15 mouse cellular contexts compared by ENCODE assay signal in the genomic region with DNA sequence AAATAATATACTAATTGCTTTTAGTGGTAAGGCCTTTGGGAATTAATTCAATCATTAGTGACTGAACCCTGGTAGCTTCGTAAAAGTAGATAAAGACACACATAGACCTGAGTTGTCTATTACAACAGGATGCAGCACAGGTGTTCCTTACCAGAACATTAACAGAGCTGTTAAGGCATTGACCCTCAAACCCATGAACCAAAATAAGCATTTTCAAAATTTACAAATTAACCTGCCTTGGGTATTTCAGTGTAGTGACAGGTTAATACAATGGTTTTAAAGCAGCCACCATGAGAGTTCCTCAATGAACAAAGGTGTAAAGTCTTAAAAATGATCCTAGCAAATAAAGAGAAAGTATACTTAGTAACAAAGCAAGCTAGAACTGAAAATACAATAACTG.
"Had no signal": no experiment of that assay in that cellular context is flagged by ENCODE, and none has a peak within 500 bp of the region (broad histone marks: within the 10 kb centered on the region; RNA-seq: fewer than 3 reads in every experiment).

No protein-coding gene starts in this region.

- H3K27me3 ChIP-seq: limb, embryonic 12.5 days; midbrain, embryonic 12.5 days; neural tube, embryonic 13.5 days; stomach, embryonic 15.5 days had no signal

- H3K4me1 ChIP-seq: neural tube, embryonic 13.5 days had no signal

- H3K4me2 ChIP-seq: limb, embryonic 12.5 days; lung, embryonic 14.5 days; midbrain, embryonic 12.5 days; neural tube, embryonic 13.5 days; stomach, embryonic 15.5 days had no signal

- H3K9ac ChIP-seq: limb, embryonic 12.5 days; lung, embryonic 14.5 days; midbrain, embryonic 12.5 days; neural tube, embryonic 13.5 days; stomach, embryonic 15.5 days had no signal

- H3K4me3 ChIP-seq: layer of hippocampus, adult 2 months; limb, embryonic 12.5 days; midbrain, embryonic 12.5 days; neural tube, embryonic 13.5 days; stomach, embryonic 15.5 days had no signal

- H3K27ac ChIP-seq: limb, embryonic 12.5 days; midbrain, embryonic 12.5 days; neural tube, embryonic 13.5 days had no signal

- ATAC-seq: hindbrain, embryonic 16.5 days; inflammation-experienced regulatory T-cells, adult 6 months; intestine, postnatal 0 days; midbrain, embryonic 16.5 days had no signal

- H3K9me3 ChIP-seq: limb, embryonic 12.5 days; midbrain, embryonic 12.5 days; neural tube, embryonic 13.5 days; stomach, embryonic 15.5 days had no signal

- DNase-seq: kidney, postnatal 4 days; lung, embryonic 14.5 days; lung, postnatal 10 days; lung, postnatal 4 days; right cerebral cortex, postnatal 14 days; thymus, postnatal 36 days had no signal

- H3K36me3 ChIP-seq: limb, embryonic 12.5 days; midbrain, embryonic 12.5 days; neural tube, embryonic 13.5 days; stomach, embryonic 15.5 days had no signal
